Mouse (Mus musculus) liver, embryonic 14 days (tissue): ENCODE results near the gene Cavin2. TPM values are rescaled to one million over a fixed set of nuclear protein-coding genes. Genes with fewer than 3 reads are reported as not detected.

ENCODE experiments used
- polyA plus RNA-seq: library from polyadenylated mRNA; depleted of rRNA; stranded (reverse); fragments of >200 nt; gene quantifications from 2 replicates; pipeline ENCODE4 v1.2.3, GENCODE M21; 2012; rRNA removed

The Cavin2 gene
- 10.8 and 11.4 TPM in 2 replicates for polyA plus RNA-seq

DNA sequence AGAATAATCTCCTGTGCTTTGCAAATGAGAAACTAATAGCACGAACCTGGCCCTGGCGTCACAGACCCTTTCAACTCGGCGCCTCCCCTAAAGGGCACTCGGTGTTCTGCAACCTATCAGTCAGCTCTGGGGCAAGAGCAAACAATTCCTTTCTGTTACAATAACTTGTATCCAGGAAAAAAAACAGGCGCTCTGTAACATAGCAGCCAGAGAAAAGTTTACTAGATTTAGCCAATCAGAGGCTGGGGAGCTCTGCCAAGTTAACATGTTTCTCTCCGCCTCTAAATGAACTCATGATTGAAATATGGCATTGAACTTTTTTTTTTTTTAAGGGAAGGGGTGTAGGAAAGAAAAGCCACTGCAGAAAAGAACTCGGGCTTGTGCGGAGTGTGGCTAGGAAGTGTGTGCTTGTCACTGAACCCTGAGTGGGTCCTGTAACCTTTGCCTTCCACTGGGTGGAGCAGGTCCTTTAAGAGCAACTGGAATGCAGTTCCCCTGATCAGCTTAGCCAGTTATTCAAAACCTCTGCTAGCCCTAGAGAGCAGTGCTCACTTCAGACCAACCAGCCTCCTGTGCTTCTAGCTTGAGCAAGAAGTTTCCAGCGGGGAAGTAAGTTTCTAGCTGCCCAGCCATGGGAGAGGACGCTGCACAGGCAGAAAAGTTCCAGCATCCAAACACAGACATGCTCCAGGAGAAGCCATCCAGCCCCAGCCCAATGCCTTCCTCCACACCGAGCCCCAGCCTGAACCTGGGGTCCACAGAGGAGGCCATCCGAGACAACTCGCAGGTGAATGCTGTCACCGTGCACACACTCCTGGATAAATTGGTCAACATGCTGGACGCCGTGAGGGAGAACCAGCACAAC is at the start of gene Cavin2:
Cavin2 (plus strand) TSS at position 372 of the 865 bp plus-strand sequence.

Other genes starting within 250 kb of the Cavin2 start
- 3.9 and 4.5 TPM in 2 replicates for gene Nabp1, start 189.3 kb downstream of the Cavin2 start, polyA plus RNA-seq